In genomic region chrX:101874147-101874546, GRCm38 (mm10) we compare ENCODE assay signal across 21 mouse cellular contexts. TPM values are rescaled to one million over a fixed set of nuclear protein-coding genes. Genes with fewer than 3 reads are reported as not detected.
DNase-seq lines count a peak whose midpoint lies in the region; ATAC-seq and TF ChIP-seq lines count a peak whose summit lies in the region.
"Had no signal": no experiment of that assay in that cellular context is flagged by ENCODE, and none has a peak within 500 bp of the region (broad histone marks: within the 10 kb centered on the region; RNA-seq: fewer than 3 reads in every experiment).

No protein-coding gene starts in this region.

- H3K9me3 ChIP-seq in heart, embryonic 15.5 days (replicated peaks), result no peaks in the 10 kb centered on the region
- H3K9me3 ChIP-seq in heart, embryonic 10.5 days, result no peaks in the 10 kb centered on the region
- H3K9me3 ChIP-seq in lung, embryonic 14.5 days (ENCODE audit: low read depth, low read length), result no peaks in the 10 kb centered on the region
- H3K9me3 ChIP-seq in liver, embryonic 16.5 days (replicated peaks; ENCODE audit: control insufficient read depth, low read length), result no peaks in the 10 kb centered on the region
- H3K9me3 ChIP-seq: forebrain, embryonic 10.5 days; megakaryocyte, embryonic 14.5 days had no signal

- no peak for ATAC-seq in heart, embryonic 15.5 days (replicated peaks; ENCODE audit: insufficient number of reproducible peaks, insufficient read depth, low FRiP score, low read depth)
- ATAC-seq in lung, embryonic 14.5 days (ENCODE audit: insufficient read depth), result no peak
- peak; percentile 62 for ATAC-seq in liver, embryonic 16.5 days (ENCODE audit: low read depth)
- ATAC-seq: activated CD4-positive, CD25-positive, alpha-beta regulatory T cell, adult 4 months; Patski had no signal

- TF ChIP-seq CTCF in lung, embryonic 14.5 days (IDR thresholded peaks at IDR 0.05; ENCODE audit: low read depth), result no peak
- TF ChIP-seq CTCF in cortical plate, adult 2 months (IDR thresholded peaks at IDR 0.05; ENCODE audit: extremely low read depth, insufficient read depth, low read length), result no peak

- H3K36me3 ChIP-seq in heart, embryonic 15.5 days, result no peaks in the 10 kb centered on the region
- no peaks in the 10 kb centered on the region for H3K36me3 ChIP-seq in heart, embryonic 10.5 days
- H3K36me3 ChIP-seq in lung, embryonic 14.5 days (ENCODE audit: insufficient read depth), result no peaks in the 10 kb centered on the region
- H3K36me3 ChIP-seq in liver, embryonic 16.5 days (ENCODE audit: control insufficient read depth, insufficient read depth), result no peaks in the 10 kb centered on the region
- H3K36me3 ChIP-seq: forebrain, embryonic 10.5 days had no signal

- no peak for TF ChIP-seq POLR2A in cortical plate, adult 2 months (IDR thresholded peaks at IDR 0.05; ENCODE audit: extremely low read depth, insufficient read depth, low read length)

- no peak overlapping the region for H3K9ac ChIP-seq in heart, embryonic 15.5 days
- no peak overlapping the region for H3K9ac ChIP-seq in lung, embryonic 14.5 days
- no peak overlapping the region for H3K9ac ChIP-seq in liver, embryonic 16.5 days (ENCODE audit: low read depth, low read length)
- H3K9ac ChIP-seq: hindbrain, embryonic 14.5 days had no signal

- 22% methylated on average over 3 of the region's 3 CpGs for WGBS in heart, embryonic 15.5 days
- 31% methylated on average over 3 of the region's 3 CpGs for WGBS in heart, embryonic 10.5 days
- 34% methylated on average over 3 of the region's 3 CpGs for WGBS in lung, embryonic 14.5 days
- 43% methylated on average over 3 of the region's 3 CpGs for WGBS in liver, embryonic 16.5 days (ENCODE audit: insufficient replicate concordance)

- H3K4me3 ChIP-seq in heart, embryonic 15.5 days, result no peak overlapping the region
- no peak overlapping the region for H3K4me3 ChIP-seq in heart, embryonic 10.5 days
- no peak overlapping the region for H3K4me3 ChIP-seq in lung, embryonic 14.5 days (ENCODE audit: low read depth, low read length)
- no peak overlapping the region for H3K4me3 ChIP-seq in cortical plate, adult 2 months (ENCODE audit: insufficient read depth, low read length)
- no peak overlapping the region for H3K4me3 ChIP-seq in liver, embryonic 16.5 days (ENCODE audit: low read depth, low read length)
- H3K4me3 ChIP-seq: forebrain, embryonic 10.5 days; megakaryocyte, embryonic 14.5 days had no signal

- no peak for DNase-seq in heart, embryonic 10.5 days (ENCODE audit: low spot score)
- no peak for DNase-seq in lung, embryonic 14.5 days
- DNase-seq in lung, postnatal 10 days, result no peak
- DNase-seq in cerebellum, postnatal 36 days, result no peak
- no peak for DNase-seq in layer of hippocampus, postnatal 25 days (ENCODE audit: extremely low spot score in 1 of 2, low spot score in 1 of 2)
- DNase-seq: adrenal gland, postnatal 36 days; B cell, adult 2 months; cerebellum, adult 9-10 months; heart, adult 11 months; kidney, adult 18-20 months; layer of hippocampus, postnatal 36 days; lung, adult 18-20 months; thymus, postnatal 25 days had no signal

- 0 out of 2 replicates have a peak, but pooled peaks cover 2% of the 10 kb centered on the region for H3K27me3 ChIP-seq in heart, embryonic 15.5 days
- peaks cover 12% of the 10 kb centered on the region; the same call in 1 of the 2 replicates for H3K27me3 ChIP-seq in heart, embryonic 10.5 days (ENCODE audit: insufficient read depth, poor library complexity, severe bottlenecking)
- H3K27me3 ChIP-seq in lung, embryonic 14.5 days (ENCODE audit: insufficient read depth, low read length), result no peaks in the 10 kb centered on the region
- peaks cover 2% of the 10 kb centered on the region; the same call in 1 of the 2 replicates for H3K27me3 ChIP-seq in liver, embryonic 16.5 days (ENCODE audit: control insufficient read depth, insufficient read depth, low read depth, low read length)

- no peak overlapping the region for H3K4me2 ChIP-seq in heart, embryonic 15.5 days
- no peak overlapping the region for H3K4me2 ChIP-seq in lung, embryonic 14.5 days
- H3K4me2 ChIP-seq in liver, embryonic 16.5 days (ENCODE audit: low read depth, low read length), result no peak overlapping the region
- H3K4me2 ChIP-seq: hindbrain, embryonic 14.5 days had no signal

- H3K4me1 ChIP-seq in heart, embryonic 15.5 days (replicated peaks), result peaks cover 11% of the 10 kb centered on the region; the same call in 1 of the 2 replicates
- peaks cover 18% of the 10 kb centered on the region for H3K4me1 ChIP-seq in heart, embryonic 10.5 days
- no peaks in the 10 kb centered on the region for H3K4me1 ChIP-seq in lung, embryonic 14.5 days (ENCODE audit: insufficient read depth)
- peaks cover 5% of the 10 kb centered on the region; the same call in 1 of the 2 replicates for H3K4me1 ChIP-seq in cortical plate, adult 2 months (ENCODE audit: control insufficient read depth, insufficient read depth, low read length)
- H3K4me1 ChIP-seq in liver, embryonic 16.5 days (ENCODE audit: control insufficient read depth, low read depth, low read length), result no peaks in the 10 kb centered on the region
- H3K4me1 ChIP-seq: forebrain, embryonic 10.5 days had no signal

- peak overlapping the region; percentile 26 for H3K27ac ChIP-seq in heart, embryonic 15.5 days
- no peak overlapping the region for H3K27ac ChIP-seq in heart, embryonic 10.5 days
- H3K27ac ChIP-seq in lung, embryonic 14.5 days (ENCODE audit: low read depth), result peak overlapping the region; percentile 30; the same call in 1 of the 2 replicates
- peak overlapping the region; percentile 17; the same call in 1 of the 2 replicates for H3K27ac ChIP-seq in cortical plate, adult 2 months (ENCODE audit: insufficient read depth, low read length)
- no peak overlapping the region for H3K27ac ChIP-seq in liver, embryonic 16.5 days (ENCODE audit: low read length)
- H3K27ac ChIP-seq: forebrain, embryonic 10.5 days; hindbrain, embryonic 14.5 days had no signal

RNA-seq across cellular contexts. Expression of gene Nhsl2, which starts 25.0 kb away (rescaled TPM):
- polyA plus RNA-seq in heart, embryonic 15.5 days (2015; fragmentation: Nextera tagmentation; extraction: Ambion mirVana), result 6.7 and 10.4 TPM in 2 replicates
- 30.5 and 33.7 TPM in 2 replicates for polyA plus RNA-seq in heart, embryonic 10.5 days (2016; fragmentation: Nextera tagmentation; extraction: Ambion mirVana)
- 7.3 and 8.4 TPM in 2 replicates for polyA plus RNA-seq in lung, embryonic 14.5 days (2014; fragmentation: Nextera tagmentation; extraction: Ambion mirVana)
- 9.9 and 10.5 TPM in 2 replicates for polyA plus RNA-seq in cortical plate, adult 2 months (2012; rRNA removed)
- 1.6 and 1.7 TPM in 2 replicates for polyA plus RNA-seq in liver, embryonic 16.5 days (2015; fragmentation: Nextera tagmentation; extraction: Ambion mirVana)
- total RNA-seq in layer of hippocampus, postnatal 25 days (2021), result 10 to 100 TPM; 39.8 to 48.0 TPM

Comparison
In these comparisons a context has a peak if more than half of its experiments do, and no peak if none do; other contexts are left out.
1. H3K27ac ChIP-seq: peak in heart, embryonic 15.5 days (single experiment), lung, embryonic 14.5 days (single experiment) and cortical plate, adult 2 months (single experiment); none in heart, embryonic 10.5 days (single experiment) and liver, embryonic 16.5 days (single experiment).